Mouse (Mus musculus) 416B (cell line): ENCODE measurements at regions not wholly inside any gene's neighbourhood (a gene's known extent, or its start where the extent isn't known, plus 50 kb on each side); places are given as distances from the start of the nearest gene placed in this dataset.

Source experiments
- DNase-seq: peaks from one replicate; pipeline ENCODE4 v3.0.0; 2011; ENCODE audit warnings: low read depth

DNA sequence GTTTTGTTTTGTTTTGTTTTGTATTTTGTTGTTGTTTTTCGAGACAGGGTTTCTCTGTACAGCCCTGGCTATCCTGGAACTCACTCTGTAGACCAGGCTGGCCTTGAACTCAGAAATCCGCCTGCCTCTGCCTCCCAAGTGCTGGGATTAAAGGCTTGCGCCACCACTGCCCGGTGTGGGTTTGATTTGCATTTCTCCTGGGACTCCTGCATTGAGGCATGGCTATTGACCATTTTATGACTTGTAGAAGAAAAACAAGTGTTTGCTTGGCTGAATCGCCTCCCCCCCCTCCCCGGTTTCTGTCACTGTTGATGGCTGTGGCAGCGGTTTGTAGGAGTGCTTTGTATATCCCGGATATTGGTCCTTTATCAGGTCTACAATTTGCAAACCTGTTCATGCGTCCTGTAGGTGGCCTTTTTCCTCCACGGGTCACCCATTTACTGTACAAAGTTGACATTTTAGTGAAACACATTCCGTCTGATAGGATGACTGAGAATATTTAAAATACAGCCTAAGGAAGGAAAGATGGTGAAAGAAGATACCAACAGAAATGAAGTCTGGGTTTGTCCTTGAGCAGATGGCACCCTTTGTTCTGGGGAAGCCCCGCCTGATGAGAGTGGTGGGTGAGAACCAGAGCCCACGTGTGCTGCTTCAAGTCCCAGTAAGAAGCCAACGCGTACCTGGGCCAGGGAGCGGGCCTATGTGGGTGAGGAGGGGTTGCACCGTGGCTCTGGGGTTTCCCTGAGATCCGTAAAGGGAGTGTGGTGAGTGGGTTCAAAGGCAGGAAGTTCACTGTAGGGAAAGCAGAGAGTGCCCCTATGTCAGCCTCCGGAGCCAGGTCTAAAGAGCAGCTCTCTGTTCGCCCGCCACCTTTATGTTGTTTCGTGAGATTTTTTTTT is 52.6 kb upstream of the Smndc1 start:
- DNase-seq: no peak

DNA sequence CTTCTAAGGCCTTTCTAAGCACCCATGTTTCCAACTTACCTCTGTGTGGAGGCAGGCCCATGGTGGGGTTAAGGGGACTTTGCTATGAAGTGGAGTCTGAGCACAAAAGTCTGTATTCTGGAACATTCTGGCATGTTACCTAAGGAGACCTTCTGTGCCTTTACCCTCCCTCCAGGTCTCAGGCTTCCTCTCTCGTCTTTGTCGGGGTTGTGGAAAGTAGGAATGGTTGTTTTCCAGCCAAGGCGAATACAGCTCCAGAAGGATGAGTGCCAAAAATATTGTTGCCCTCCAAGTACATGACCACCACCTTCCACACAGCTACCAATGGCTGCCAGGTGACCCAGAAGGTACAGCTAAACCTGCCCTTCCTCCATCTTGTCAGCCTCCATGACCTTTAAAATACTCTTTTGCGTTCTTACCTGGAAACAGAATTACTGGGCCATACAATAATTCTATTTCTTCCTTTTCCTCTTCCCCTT is 51.8 kb upstream of the Smndc1 start:
- DNase-seq: no peak

DNA sequence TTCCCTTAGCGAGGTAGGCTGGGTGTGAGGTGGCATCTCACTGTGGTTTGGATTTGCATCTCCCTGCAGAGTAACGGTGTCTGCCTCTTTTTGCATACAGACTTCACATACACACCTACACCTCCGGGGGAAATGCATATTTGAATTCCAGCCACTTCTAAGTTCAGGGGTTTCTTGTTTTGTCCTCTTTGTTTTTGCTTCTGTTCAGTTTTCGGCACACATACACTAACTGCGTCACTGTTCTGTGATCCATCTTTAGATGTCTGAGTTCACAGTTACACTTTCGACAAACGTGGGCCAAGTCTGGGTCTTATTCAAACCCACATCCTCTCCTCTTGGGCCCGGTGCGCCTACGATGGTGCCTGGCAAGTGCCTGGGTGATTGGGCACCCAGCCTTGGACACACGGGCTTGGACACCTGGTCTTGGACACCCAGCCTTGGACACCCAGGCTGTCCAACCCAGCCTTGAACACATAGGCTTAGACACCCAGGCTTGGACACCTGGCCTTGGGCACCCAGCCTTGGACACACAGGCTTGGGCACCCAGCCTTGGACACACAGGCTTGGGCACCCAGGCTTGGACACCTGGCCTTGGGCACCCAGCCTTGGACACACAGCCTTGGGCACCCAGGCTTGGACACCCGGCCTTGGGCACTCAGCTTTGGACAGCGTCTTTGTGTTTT is 51.2 kb upstream of the Smndc1 start:
- DNase-seq: no peak

DNA sequence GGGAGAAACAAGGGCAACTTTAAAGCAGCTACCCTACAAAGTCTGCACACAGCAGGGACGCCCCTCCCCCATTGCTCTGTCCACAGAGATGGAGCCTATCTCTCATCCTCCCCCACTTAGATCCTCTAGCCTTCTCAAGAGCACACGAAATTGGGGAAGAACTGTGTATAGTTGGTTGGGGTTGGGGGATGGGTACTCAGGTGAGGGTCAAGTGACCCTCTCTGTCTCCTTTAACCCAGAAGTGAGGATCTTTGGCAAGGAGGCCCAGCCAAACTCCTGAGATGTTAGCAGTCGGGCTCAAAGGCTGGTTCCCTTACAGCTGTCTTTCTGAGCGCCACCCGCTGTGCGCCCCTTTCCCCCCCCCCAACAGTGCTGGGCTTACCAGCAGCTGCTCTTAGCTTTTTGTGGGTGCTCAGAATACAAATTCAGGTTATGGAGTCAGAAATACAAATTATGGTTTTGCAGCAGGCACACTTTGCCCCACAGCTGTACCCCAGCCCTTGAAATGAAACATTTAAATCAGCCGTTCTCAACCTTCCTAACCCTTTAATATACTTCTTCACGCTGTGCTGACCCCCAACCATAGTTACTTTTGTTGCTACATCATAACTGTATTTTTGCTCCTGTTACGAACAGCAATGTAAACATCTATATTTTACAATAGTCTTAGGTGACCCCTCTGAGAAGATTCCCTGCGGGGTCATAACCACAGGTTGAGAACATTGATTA is 50.1 kb upstream of the Smndc1 start:
- DNase-seq: no peak
